Mouse (Mus musculus): ENCODE data around the gene Yy1.

GRCm38 (mm10) chr12:108834786-108835185 lies 42.0 kb downstream of the Yy1 start:
- no peak for TF ChIP-seq CTCF (IDR thresholded peaks at IDR 0.05; ENCODE audit: extremely low read depth, insufficient read depth, insufficient read length, insufficient replicate concordance)
- TF ChIP-seq POLR2A (IDR thresholded peaks at IDR 0.05; ENCODE audit: low read depth, low read length) = no peak
